Mouse (Mus musculus): ENCODE data around the gene Wdfy3.

DNA sequence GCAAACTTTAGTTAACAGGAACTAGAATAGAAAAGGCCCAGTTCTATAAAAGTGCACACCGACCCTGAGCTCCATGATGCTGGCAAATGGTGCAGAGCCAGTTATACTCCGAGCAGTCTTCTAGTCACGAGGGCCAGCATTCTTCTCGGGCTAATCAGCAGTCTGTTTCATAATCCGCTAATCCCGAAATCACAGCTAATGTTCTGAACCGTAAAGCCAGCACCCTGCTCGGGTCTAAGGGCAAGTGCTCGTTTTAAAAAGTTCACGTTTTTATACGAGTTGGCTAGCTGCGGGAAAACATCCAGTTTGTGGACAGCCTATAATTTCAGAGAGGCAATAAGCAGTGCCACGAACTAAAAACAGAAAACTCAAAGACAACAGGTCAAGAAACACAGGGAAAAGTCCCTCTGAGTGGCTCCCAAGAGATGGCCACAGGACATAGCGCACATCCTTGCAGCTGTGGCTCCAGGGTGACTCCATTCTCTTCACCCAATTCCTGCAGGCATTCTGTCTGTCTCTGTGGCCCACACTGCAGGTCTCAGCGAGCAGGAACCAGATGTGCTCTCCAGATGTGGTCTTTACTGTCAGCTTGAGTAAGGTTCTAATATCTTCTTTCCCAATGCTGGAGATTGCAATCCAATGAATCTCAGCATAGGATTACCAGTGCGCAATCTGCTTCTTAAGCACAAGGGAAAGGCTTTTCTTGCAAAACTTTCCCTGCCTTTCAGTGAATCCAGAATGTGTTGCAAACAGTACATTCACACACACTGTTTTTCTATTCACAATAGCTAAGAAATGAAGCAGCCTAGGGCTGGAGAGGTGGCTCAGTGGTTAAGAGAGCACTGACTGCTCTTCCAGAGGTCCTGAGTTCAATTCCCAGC is 47.5 kb downstream of the Wdfy3 start:
- no peak for TF ChIP-seq ZNF384 (IDR thresholded peaks at IDR 0.05; ENCODE audit: low read depth, low read length)
- TF ChIP-seq CHD2 (IDR thresholded peaks at IDR 0.05; ENCODE audit: low read depth, low read length) = no peak
- no peak for TF ChIP-seq HCFC1 (IDR thresholded peaks at IDR 0.05; ENCODE audit: borderline replicate concordance, insufficient read depth, low read length)
- no peak for TF ChIP-seq ZC3H11A (IDR thresholded peaks at IDR 0.05; ENCODE audit: borderline replicate concordance, low read depth, low read length)
